Comparison of ENCODE assay signal across 25 mouse cellular contexts in the genomic region with DNA sequence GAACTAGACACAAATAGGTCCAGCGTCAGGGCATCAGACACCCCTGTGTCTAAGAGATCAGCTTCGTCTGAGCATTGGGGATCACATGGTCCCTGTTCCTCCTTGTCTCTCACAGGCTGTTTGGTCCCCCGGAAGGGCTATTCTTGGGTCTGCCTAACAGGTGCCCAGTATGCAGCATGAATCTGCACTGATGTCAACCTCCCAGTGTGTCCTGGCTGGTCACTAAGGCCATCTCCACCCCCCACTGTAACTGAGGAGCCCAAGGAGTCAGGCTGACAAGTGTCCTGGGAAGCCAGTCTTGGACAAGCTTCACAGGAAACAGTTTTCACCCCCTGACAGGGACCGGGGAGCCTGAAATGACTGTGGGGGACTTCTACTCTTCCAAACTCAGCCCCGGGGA. TPM values are rescaled to one million over a fixed set of nuclear protein-coding genes. Genes with fewer than 3 reads are reported as not detected.
DNase-seq lines count a peak whose midpoint lies in the region; TF ChIP-seq lines count a peak whose summit lies in the region.
"Had no signal": no experiment of that assay in that cellular context is flagged by ENCODE, and none has a peak within 500 bp of the region (broad histone marks: within the 10 kb centered on the region; RNA-seq: fewer than 3 reads in every experiment).

No protein-coding gene starts in this region.

- no peak for TF ChIP-seq CTCF in gastrocnemius, adult 2 months (IDR thresholded peaks at IDR 0.05)

- no peak overlapping the region for H3ac ChIP-seq in myocyte (ENCODE audit: control insufficient read depth, insufficient read length)

- peaks cover 31% of the 10 kb centered on the region for H3K27me3 ChIP-seq in myocyte (ENCODE audit: control insufficient read depth, insufficient read depth, insufficient read length)
- H3K27me3 ChIP-seq: embryonic facial prominence, embryonic 15.5 days had no signal

- H3K4me2 ChIP-seq in myocyte (ENCODE audit: low read depth): peak overlapping the region; percentile 50
- H3K4me2 ChIP-seq: embryonic facial prominence, embryonic 13.5 days; embryonic facial prominence, embryonic 15.5 days; forebrain, embryonic 12.5 days had no signal

- no peaks in the 10 kb centered on the region for H3K36me3 ChIP-seq in myocyte (ENCODE audit: control insufficient read depth, insufficient read depth)
- H3K36me3 ChIP-seq: embryonic facial prominence, embryonic 13.5 days; embryonic facial prominence, embryonic 15.5 days; forebrain, embryonic 10.5 days; forebrain, embryonic 12.5 days had no signal

- peak overlapping the region; percentile 94 for H3K27ac ChIP-seq in gastrocnemius, adult 2 months
- H3K27ac ChIP-seq: embryonic facial prominence, embryonic 13.5 days; embryonic facial prominence, embryonic 15.5 days; forebrain, embryonic 10.5 days; forebrain, embryonic 12.5 days had no signal

- peak overlapping the region; percentile 41 for H3K4me3 ChIP-seq in gastrocnemius, adult 2 months
- no peak overlapping the region for H3K4me3 ChIP-seq in myocyte
- H3K4me3 ChIP-seq: embryonic facial prominence, embryonic 13.5 days; embryonic facial prominence, embryonic 15.5 days; erythroblast, embryonic 14.5 days; forebrain, embryonic 10.5 days; forebrain, embryonic 12.5 days had no signal

- peak; percentile 88 for DNase-seq in gastrocnemius, adult 2 months
- no peak for DNase-seq in gastrocnemius, postnatal 4 days (ENCODE audit: low spot score in 2 of 2)
- peak; percentile 72 to 83 for DNase-seq in gastrocnemius, adult 8-10 months (ENCODE audit: low spot score in 2 of 2)
- peak; percentile 59 for DNase-seq in gastrocnemius, postnatal 14 days
- no peak for DNase-seq in right cerebral cortex, postnatal 4 days
- no peak for DNase-seq in cerebellum, adult 11 months
- no peak for DNase-seq in urinary bladder, postnatal 10 days (ENCODE audit: low spot score)
- DNase-seq: adrenal gland, postnatal 25 days; cerebellum, adult 11-12 months; cerebellum, adult 8-10 months; cerebellum, adult 9-11 months; cerebellum, postnatal 14 days; cerebellum, postnatal 36 days; embryo, embryonic 11 days had no signal

- no peak for TF ChIP-seq POLR2A in myocyte (IDR thresholded peaks at IDR 0.05; ENCODE audit: insufficient read length, low read depth)

- no peaks in the 10 kb centered on the region for H3K79me2 ChIP-seq in myocyte (ENCODE audit: control insufficient read depth, insufficient read depth)

- intact Hi-C loops in gastrocnemius, adult 2 months (cut with DNase I): no loop called here
- intact Hi-C loops in gastrocnemius, postnatal 14 days (cut with DNase I; ENCODE audit: low total_unique reads): no loop called here

TF ChIP-seq in myocyte, 11 proteins besides CTCF, POLR2A, EP300 and RAD21:
- TF ChIP-seq REST (IDR thresholded peaks at IDR 0.05; ENCODE audit: insufficient read depth, insufficient read length) (no peak), E2F4 (IDR thresholded peaks at IDR 0.05; ENCODE audit: insufficient read depth) (no peak), MYOG (IDR thresholded peaks at IDR 0.05; ENCODE audit: control insufficient read depth in 1 of 3, insufficient read depth in 1 of 3, insufficient read length in 2 of 3, low read depth in 2 of 3) (peak in 2 of 3 experiments; percentile 72 to 89), POLR2AphosphoS2 (IDR thresholded peaks at IDR 0.05; ENCODE audit: insufficient read length, low read depth) (no peak), TCF3 (IDR thresholded peaks at IDR 0.05; ENCODE audit: insufficient read length, low read depth) (no peak), TCF12 (IDR thresholded peaks at IDR 0.05; ENCODE audit: insufficient read depth, poor library complexity, severe bottlenecking) (no peak), SRF (IDR thresholded peaks at IDR 0.05; ENCODE audit: control insufficient read depth, insufficient read length, low read depth) (no peak), USF1 (IDR thresholded peaks at IDR 0.05; ENCODE audit: low read depth) (peak; percentile 43), MYOD1 (IDR thresholded peaks at IDR 0.05; ENCODE audit: control insufficient read depth in 1 of 3, insufficient read length in 2 of 3, low read depth in 2 of 3) (peak; percentile 24 to 95 (median 44)), MAX (IDR thresholded peaks at IDR 0.05; ENCODE audit: low read depth) (no peak), CEBPB (IDR thresholded peaks at IDR 0.05; ENCODE audit: insufficient read depth, poor library complexity, severe bottlenecking) (no peak)

RNA-seq across cellular contexts. Expression of gene Gata5, which starts 42.2 kb away (rescaled TPM):
- total RNA-seq in gastrocnemius, adult 2 months (2021): not detected
- total RNA-seq in gastrocnemius, postnatal 4 days (2021): under 1 TPM in 1 of 2 experiments, not detected in 1; 0.08 TPM
- not detected for total RNA-seq in gastrocnemius, adult 8-10 months (2022)
- total RNA-seq in gastrocnemius, postnatal 14 days (2021): not detected
- polyA plus RNA-seq in myocyte (2012; fragmentation: generic; extraction: Trizol): not detected
- total RNA-seq: adrenal gland, postnatal 25 days; common myeloid progenitor, adult 5-6 weeks; MEL had no signal
- polyA plus RNA-seq: C2C12; embryonic facial prominence, embryonic 13.5 days; embryonic facial prominence, embryonic 15.5 days; erythroblast, embryonic 14.5 days; forebrain, embryonic 10.5 days; forebrain, embryonic 12.5 days; forebrain, embryonic 14.5 days; forebrain, embryonic 16.5 days had no signal

Comparison
In these comparisons a context has a peak if more than half of its experiments do, and no peak if none do; other contexts are left out.
1. DNase-seq: peak in gastrocnemius, adult 2 months (single experiment), gastrocnemius, adult 8-10 months (2 of 2) and gastrocnemius, postnatal 14 days (single experiment); none in gastrocnemius, postnatal 4 days (0 of 2), right cerebral cortex, postnatal 4 days (single experiment), cerebellum, adult 11 months (single experiment) and urinary bladder, postnatal 10 days (single experiment).